Mouse (Mus musculus) neural tube, embryonic 11.5 days (tissue): ENCODE measurements around the gene Zfp513. TPM values are rescaled to one million over a fixed set of nuclear protein-coding genes. Genes with fewer than 3 reads are reported as not detected.

Experiments
- ATAC-seq: fragments of 200-750 bp; cut with Nextera tagmentation; 2 replicates; pipeline ENCODE4 v1.8.0; 2017; ENCODE audit warnings: moderate number of reproducible peaks, mild to moderate bottlenecking, moderate TSS enrichment, moderate library complexity; ENCODE audit not compliant: insufficient read depth, low FRiP score, low TSS enrichment
- DNase-seq: peaks from one replicate; pipeline ENCODE4 v3.0.0-alpha.2; 2015; ENCODE audit warnings: low spot score
- H3K27ac ChIP-seq: fragments of 300-500 bp; sonication (generic); 2 replicates; pipeline ENCODE4 v1.5.1; 2014; ENCODE audit warnings: low read depth, mild to moderate bottlenecking, low read length
- H3K27me3 ChIP-seq: fragments of 300-500 bp; sonication (generic); 2 replicates; pipeline ENCODE4 v1.6.1; 2014; ENCODE audit warnings: mild to moderate bottlenecking, low read length, mixed read lengths; ENCODE audit not compliant: control insufficient read depth, insufficient read depth
- H3K36me3 ChIP-seq: fragments of 300-500 bp; sonication (generic); 2 replicates; pipeline ENCODE4 v1.6.1; 2014; ENCODE audit warnings: mild to moderate bottlenecking, low read length, moderate library complexity, mixed read lengths; ENCODE audit not compliant: control insufficient read depth, insufficient read depth
- H3K4me1 ChIP-seq: fragments of 300-500 bp; sonication (generic); 2 replicates; pipeline ENCODE4 v1.6.1; 2014; ENCODE audit warnings: low read length, mixed read lengths; ENCODE audit not compliant: control insufficient read depth, insufficient read depth
- H3K4me2 ChIP-seq: fragments of 300-500 bp; sonication (generic); 2 replicates; pipeline ENCODE4 v1.6.1; 2014; ENCODE audit warnings: low read depth, mild to moderate bottlenecking, moderate library complexity
- H3K4me3 ChIP-seq: fragments of 300-500 bp; sonication (generic); 2 replicates; pipeline ENCODE4 v1.5.1; 2014; ENCODE audit warnings: low read depth, low read length
- H3K9ac ChIP-seq: fragments of 300-500 bp; sonication (generic); 2 replicates; pipeline ENCODE4 v1.6.1; 2014; ENCODE audit warnings: mild to moderate bottlenecking, low read length
- H3K9me3 ChIP-seq: fragments of 300-500 bp; sonication (generic); 2 replicates; pipeline ENCODE4 v1.6.1; 2016; ENCODE audit warnings: low read length; ENCODE audit not compliant: control insufficient read depth
- WGBS: fragments of 180-500 bp; shearing (Covaris S2); extraction: QIAGEN DNeasy Blood & Tissue Kit; methylation state at CpG from one replicate; pipeline ENCODE4 v1.1.7; 2014; 5-methylcytosine and 5-hydroxymethylcytosine counted together
- polyA plus RNA-seq: library from polyadenylated mRNA; unstranded; fragments of >200 nt; fragmentation: Nextera tagmentation; extraction: Ambion mirVana; gene quantifications from 2 replicates; pipeline ENCODE4 v1.2.1, GENCODE M21; 2014

The Zfp513 gene
- polyA plus RNA-seq, 1 experiment from 2014 or later, result 7.0 TPM

- no peak overlapping the region for H3K9ac ChIP-seq
- H3K27me3 ChIP-seq, result no peaks in the 10 kb centered on the region
- H3K4me3 ChIP-seq, result no peak overlapping the region
- no peak overlapping the region for H3K27ac ChIP-seq
- H3K9me3 ChIP-seq, result no peaks in the 10 kb centered on the region
- DNase-seq (no peak), ATAC-seq (no peak)
- no peak overlapping the region for H3K4me2 ChIP-seq
- no peaks in the 10 kb centered on the region for H3K4me1 ChIP-seq
- peaks cover 34% of the 10 kb centered on the region for H3K36me3 ChIP-seq
Observed at GRCm38 (mm10) chr5:31162462-31162861, 39.6 kb downstream of the Zfp513 start.

DNA sequence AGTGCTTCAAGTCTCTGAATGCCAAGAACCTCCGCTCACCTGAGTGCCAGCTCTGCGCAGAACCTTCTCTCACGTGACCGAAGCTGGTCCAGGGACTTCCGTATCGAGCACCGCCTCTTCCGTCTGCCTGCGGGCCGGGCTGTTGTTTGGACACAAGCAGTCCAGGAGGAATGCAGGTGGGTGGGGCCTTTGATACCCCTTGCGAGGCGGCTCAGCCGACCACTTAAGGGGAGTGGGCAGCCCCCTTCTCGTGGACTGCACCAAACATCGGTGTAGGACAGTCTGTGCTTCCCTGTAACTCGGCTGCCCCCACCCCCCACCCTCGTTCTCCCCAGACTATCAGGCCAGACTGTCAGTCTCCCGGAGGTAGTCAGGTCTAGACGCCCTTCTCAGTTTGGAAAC, 48.0 kb downstream of the Zfp513 start, which contains the start of gene Mpv17:
TSS of gene Mpv17 (minus strand) at position 100 of the 402 bp plus-strand sequence.
- WGBS, result under 1% methylated on average over 19 of the region's 19 CpGs
- no peaks in the 10 kb centered on the region for H3K27me3 ChIP-seq

GRCm38 (mm10) chr5:31153516-31154151, 48.5 kb downstream of the Zfp513 start:
- 40% methylated on average over 6 of the region's 6 CpGs for WGBS
- Histone ChIP-seq H3K27me3 (no peaks in the 10 kb centered on the region), H3K27ac (no peak overlapping the region), H3K4me1 (peaks cover 4% of the 10 kb centered on the region), H3K9ac (peak overlapping the region; percentile 65), H3K9me3 (no peaks in the 10 kb centered on the region), H3K4me3 (peak overlapping the region; percentile 53), H3K4me2 (peak overlapping the region; percentile 84), H3K36me3 (peaks cover 8% of the 10 kb centered on the region; the same call in 1 of the 2 replicates)
- ATAC-seq (0 out of 2 replicates have a peak, but pooled peaks have one; percentile 20), DNase-seq (no peak)

More for the DNA sequence above, 48.0 kb downstream of the Zfp513 start, which contains the start of gene Mpv17:
- H3K9ac ChIP-seq, result peak within 1 kb of the TSS; percentile 65
- DNase-seq (peak; percentile 83), ATAC-seq (peak; percentile 94)
- no peaks in the 10 kb centered on the region for H3K9me3 ChIP-seq
- no peak within 1 kb of the TSS; the same call in 1 of the 2 replicates for H3K27ac ChIP-seq
- H3K4me1 ChIP-seq, result peaks cover 4% of the 10 kb centered on the region
- H3K36me3 ChIP-seq, result peaks cover 13% of the 10 kb centered on the region
- H3K4me2 ChIP-seq, result peak within 1 kb of the TSS; percentile 84
- H3K4me3 ChIP-seq, result peak within 1 kb of the TSS; percentile 53

GRCm38 (mm10) chr5:31151746-31152145, 50.4 kb downstream of the Zfp513 start:
- H3K27me3 ChIP-seq, result no peaks in the 10 kb centered on the region
- no peak overlapping the region for H3K9ac ChIP-seq
- no peak overlapping the region for H3K4me2 ChIP-seq
- no peak overlapping the region for H3K4me3 ChIP-seq
- WGBS, result 98% methylated on average over 3 of the region's 3 CpGs
- H3K9me3 ChIP-seq, result no peaks in the 10 kb centered on the region
- ATAC-seq (no peak), DNase-seq (no peak)
- H3K4me1 ChIP-seq, result peaks cover 4% of the 10 kb centered on the region
- no peak overlapping the region for H3K27ac ChIP-seq
- peaks cover 3% of the 10 kb centered on the region; the same call in 1 of the 2 replicates for H3K36me3 ChIP-seq

DNA sequence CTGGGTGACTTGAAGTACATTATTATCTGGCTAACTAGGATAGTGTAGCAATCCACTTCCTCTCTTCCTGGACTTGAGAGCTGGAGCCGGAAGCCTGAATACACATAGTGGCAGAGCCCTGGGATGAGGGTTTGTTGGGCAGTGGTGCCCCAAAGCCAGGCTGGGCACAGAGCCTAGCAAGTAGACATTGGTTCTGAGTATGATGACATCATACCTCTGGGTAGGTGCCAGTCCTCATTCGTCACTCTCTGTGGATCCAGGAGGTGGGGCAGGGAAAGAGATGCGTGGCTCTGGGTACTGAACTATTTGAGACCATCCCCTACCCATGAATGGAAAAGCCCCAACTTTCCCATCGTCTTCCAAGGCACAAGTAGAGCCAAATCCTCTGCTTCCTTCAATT, 52.3 kb downstream of the Zfp513 start:
- Histone ChIP-seq H3K9ac (no peak overlapping the region), H3K9me3 (no peaks in the 10 kb centered on the region), H3K4me1 (peaks cover 4% of the 10 kb centered on the region), H3K4me3 (no peak overlapping the region), H3K36me3 (peaks cover 3% of the 10 kb centered on the region; the same call in 1 of the 2 replicates), H3K4me2 (no peak overlapping the region), H3K27me3 (no peaks in the 10 kb centered on the region), H3K27ac (no peak overlapping the region)
- WGBS, result 90% methylated on average over 4 of the region's 4 CpGs
- DNase-seq (no peak), ATAC-seq (no peak)

Other genes starting within 250 kb of the Zfp513 start
- gene Preb, start 241.9 kb downstream of the Zfp513 start, polyA plus RNA-seq, result 101 and 108 TPM in 2 replicates
- not detected in 2 replicates for gene Tcf23, start 233.6 kb downstream of the Zfp513 start, polyA plus RNA-seq
- 95.1 and 98.5 TPM in 2 replicates for gene Atraid, start 154.0 kb downstream of the Zfp513 start, polyA plus RNA-seq
- 9.3 and 9.7 TPM in 2 replicates for gene Slc5a6, start 153.4 kb downstream of the Zfp513 start, polyA plus RNA-seq
- gene Cad, start 147.5 kb downstream of the Zfp513 start, polyA plus RNA-seq, result 27.9 and 28.2 TPM in 2 replicates
- gene Dnajc5g, start 96.0 kb downstream of the Zfp513 start, polyA plus RNA-seq, result not detected in 2 replicates
- 8.1 and 9.2 TPM in 2 replicates for gene Slc30a3, start 94.1 kb downstream of the Zfp513 start, polyA plus RNA-seq
- 0.45 and 0.81 TPM in 2 replicates for gene Trim54, start 85.6 kb downstream of the Zfp513 start, polyA plus RNA-seq
- gene Ucn, start 63.5 kb downstream of the Zfp513 start, polyA plus RNA-seq, result not detected in 2 replicates
- gene Mpv17, start 48.1 kb downstream of the Zfp513 start, polyA plus RNA-seq, result 44.8 and 52.2 TPM in 2 replicates
- 1.3 and 1.7 TPM in 2 replicates for gene Gm29609, start 22.4 kb downstream of the Zfp513 start, polyA plus RNA-seq
- gene Gtf3c2, start 22.2 kb downstream of the Zfp513 start, polyA plus RNA-seq, result 75.1 and 89.0 TPM in 2 replicates
- gene Snx17, start 9.1 kb downstream of the Zfp513 start, polyA plus RNA-seq, result 134 and 137 TPM in 2 replicates
- 69.6 and 77.7 TPM in 2 replicates for gene Eif2b4, start 8.9 kb downstream of the Zfp513 start, polyA plus RNA-seq
- gene Ppm1g, start 18.4 kb upstream of the Zfp513 start, polyA plus RNA-seq, result 162 and 166 TPM in 2 replicates
- 154 and 163 TPM in 2 replicates for gene Nrbp1, start 38.6 kb upstream of the Zfp513 start, polyA plus RNA-seq
- gene Gm9970, start 38.9 kb upstream of the Zfp513 start, polyA plus RNA-seq, result 0.97 and 1.2 TPM in 2 replicates
- 2.4 and 3.0 TPM in 2 replicates for gene Krtcap3, start 49.4 kb upstream of the Zfp513 start, polyA plus RNA-seq
- 33.0 and 36.7 TPM in 2 replicates for gene Ift172, start 88.8 kb upstream of the Zfp513 start, polyA plus RNA-seq
- gene Fndc4, start 93.8 kb upstream of the Zfp513 start, polyA plus RNA-seq, result 69.3 and 71.1 TPM in 2 replicates
- not detected in 2 replicates for gene Gckr, start 95.1 kb upstream of the Zfp513 start, polyA plus RNA-seq